Mouse (Mus musculus) myocyte (in vitro differentiated cells): ENCODE results near the gene Pgm3.

Experiments used
- CEBPB ChIP-seq: IDR thresholded peaks from 2 replicates; pipeline ENCODE4 v1.6.1; 2011; ENCODE audit warnings: mild to moderate bottlenecking, moderate library complexity; ENCODE audit not compliant: poor library complexity, insufficient read depth, severe bottlenecking
- E2F4 ChIP-seq: IDR thresholded peaks from one replicate; pipeline ENCODE4 v1.6.1; 2011; ENCODE audit warnings: mild to moderate bottlenecking, control low read depth, moderate library complexity; ENCODE audit not compliant: insufficient read depth
- MYOD1 ChIP-seq, 3 experiments: IDR thresholded peaks; one replicate each; pipeline ENCODE4 v1.6.1; 2011; ENCODE audit warnings: control low read depth in 2 of 3, low read depth in 2 of 3, mild to moderate bottlenecking in 2 of 3, moderate library complexity in 1 of 3; ENCODE audit not compliant: insufficient read length in 2 of 3, control insufficient read depth in 1 of 3
- POLR2A ChIP-seq: IDR thresholded peaks from one replicate; pipeline ENCODE4 v1.6.1; 2011; ENCODE audit warnings: low read depth, mild to moderate bottlenecking, control low read depth, moderate library complexity; ENCODE audit not compliant: insufficient read length

GRCm38 (mm10) chr9:86550717-86551116, 20.9 kb downstream of the Pgm3 start:
- TF ChIP-seq POLR2A (no peak), MYOD1 (IDR thresholded peaks at IDR 0.05; ENCODE audit: control insufficient read depth in 1 of 3, insufficient read length in 2 of 3, low read depth in 2 of 3) (no peak), CEBPB (no peak), E2F4 (no peak)
